ENCODE assay signal across 10 mouse cellular contexts in genomic region chr3:45385028-45385427, GRCm38 (mm10). TPM values are rescaled to one million over a fixed set of nuclear protein-coding genes. Genes with fewer than 3 reads are reported as not detected.
A peak's percentile ranks its signal among the peaks of the same experiment; 100 is the strongest.
DNase-seq lines count a peak whose midpoint lies in the region; ATAC-seq lines count a peak whose summit lies in the region.
"Had no signal": no experiment of that assay in that cellular context is flagged by ENCODE, and none has a peak within 500 bp of the region (broad histone marks: within the 10 kb centered on the region; RNA-seq: fewer than 3 reads in every experiment).

No protein-coding gene starts in this region.

- peaks cover 15% of the 10 kb centered on the region for H3K4me1 ChIP-seq in embryonic facial prominence, embryonic 12.5 days
- peaks cover 19% of the 10 kb centered on the region for H3K4me1 ChIP-seq in embryonic facial prominence, embryonic 10.5 days
- peaks cover 13% of the 10 kb centered on the region for H3K4me1 ChIP-seq in embryonic facial prominence, embryonic 13.5 days
- peaks cover 22% of the 10 kb centered on the region for H3K4me1 ChIP-seq in hindbrain, embryonic 15.5 days (replicated peaks)
- peaks cover 15% of the 10 kb centered on the region for H3K4me1 ChIP-seq in midbrain, embryonic 16.5 days (ENCODE audit: control insufficient read depth, insufficient read depth, low read length)

- H3K4me2 ChIP-seq in embryonic facial prominence, embryonic 12.5 days (replicated peaks), result peak overlapping the region; percentile 27
- H3K4me2 ChIP-seq in embryonic facial prominence, embryonic 13.5 days, result peak overlapping the region; percentile 41
- H3K4me2 ChIP-seq in hindbrain, embryonic 15.5 days, result peak overlapping the region; percentile 73
- peak overlapping the region; percentile 56 for H3K4me2 ChIP-seq in midbrain, embryonic 16.5 days (ENCODE audit: low read length)

- no peak overlapping the region for H3K9ac ChIP-seq in embryonic facial prominence, embryonic 12.5 days
- no peak overlapping the region for H3K9ac ChIP-seq in embryonic facial prominence, embryonic 13.5 days
- 0 out of 2 replicates have a peak overlapping the region, but pooled peaks have one; percentile 9 for H3K9ac ChIP-seq in hindbrain, embryonic 15.5 days
- H3K9ac ChIP-seq in midbrain, embryonic 16.5 days (ENCODE audit: low read depth, low read length), result peak overlapping the region; percentile 52; the same call in 1 of the 2 replicates

- H3K27me3 ChIP-seq in embryonic facial prominence, embryonic 12.5 days, result peaks cover 12% of the 10 kb centered on the region; the same call in 1 of the 2 replicates
- peaks cover 29% of the 10 kb centered on the region for H3K27me3 ChIP-seq in embryonic facial prominence, embryonic 10.5 days (replicated peaks; ENCODE audit: low read depth, poor library complexity, severe bottlenecking)
- peaks cover 23% of the 10 kb centered on the region for H3K27me3 ChIP-seq in embryonic facial prominence, embryonic 13.5 days
- no peaks in the 10 kb centered on the region for H3K27me3 ChIP-seq in hindbrain, embryonic 15.5 days
- no peaks in the 10 kb centered on the region for H3K27me3 ChIP-seq in midbrain, embryonic 16.5 days (ENCODE audit: control insufficient read depth, insufficient read depth, low read depth, low read length)

- WGBS in embryonic facial prominence, embryonic 12.5 days, result 22% methylated on average over 3 of the region's 3 CpGs
- WGBS in embryonic facial prominence, embryonic 10.5 days, result 31% methylated on average over 3 of the region's 3 CpGs
- 32% methylated on average over 3 of the region's 3 CpGs for WGBS in embryonic facial prominence, embryonic 13.5 days
- WGBS in hindbrain, embryonic 15.5 days, result 7% methylated on average over 3 of the region's 3 CpGs
- 15% methylated on average over 3 of the region's 3 CpGs for WGBS in midbrain, embryonic 16.5 days

- H3K36me3 ChIP-seq in embryonic facial prominence, embryonic 12.5 days, result no peaks in the 10 kb centered on the region
- H3K36me3 ChIP-seq in embryonic facial prominence, embryonic 10.5 days (replicated peaks), result no peaks in the 10 kb centered on the region
- H3K36me3 ChIP-seq in embryonic facial prominence, embryonic 13.5 days, result no peaks in the 10 kb centered on the region
- no peaks in the 10 kb centered on the region for H3K36me3 ChIP-seq in hindbrain, embryonic 15.5 days
- H3K36me3 ChIP-seq in midbrain, embryonic 16.5 days (ENCODE audit: control insufficient read depth, insufficient read depth, low read length), result no peaks in the 10 kb centered on the region

- no peaks in the 10 kb centered on the region for H3K9me3 ChIP-seq in embryonic facial prominence, embryonic 12.5 days
- no peaks in the 10 kb centered on the region for H3K9me3 ChIP-seq in embryonic facial prominence, embryonic 10.5 days
- no peaks in the 10 kb centered on the region for H3K9me3 ChIP-seq in embryonic facial prominence, embryonic 13.5 days
- H3K9me3 ChIP-seq in hindbrain, embryonic 15.5 days, result no peaks in the 10 kb centered on the region
- H3K9me3 ChIP-seq in midbrain, embryonic 16.5 days (replicated peaks; ENCODE audit: control insufficient read depth, low read length, poor library complexity, severe bottlenecking), result no peaks in the 10 kb centered on the region

- H3K27ac ChIP-seq in embryonic facial prominence, embryonic 12.5 days, result no peak overlapping the region
- no peak overlapping the region for H3K27ac ChIP-seq in embryonic facial prominence, embryonic 10.5 days (replicated peaks)
- H3K27ac ChIP-seq in embryonic facial prominence, embryonic 13.5 days, result no peak overlapping the region
- peak overlapping the region; percentile 34; the same call in 1 of the 2 replicates for H3K27ac ChIP-seq in hindbrain, embryonic 15.5 days (replicated peaks)
- peak overlapping the region; percentile 50; the same call in 1 of the 2 replicates for H3K27ac ChIP-seq in midbrain, embryonic 16.5 days (ENCODE audit: low read length)

- ATAC-seq in embryonic facial prominence, embryonic 12.5 days (ENCODE audit: insufficient number of reproducible peaks, insufficient read depth, low FRiP score, low TSS enrichment), result no peak
- ATAC-seq in embryonic facial prominence, embryonic 13.5 days (ENCODE audit: insufficient number of reproducible peaks, insufficient read depth, low FRiP score, low TSS enrichment, low read depth), result no peak
- peak; percentile 80 for ATAC-seq in hindbrain, embryonic 15.5 days (ENCODE audit: low FRiP score, low read depth)
- peak; percentile 38 for ATAC-seq in midbrain, embryonic 16.5 days

- peak overlapping the region; percentile 12; the same call in 1 of the 2 replicates for H3K4me3 ChIP-seq in embryonic facial prominence, embryonic 12.5 days
- no peak overlapping the region for H3K4me3 ChIP-seq in embryonic facial prominence, embryonic 10.5 days
- no peak overlapping the region for H3K4me3 ChIP-seq in embryonic facial prominence, embryonic 13.5 days
- H3K4me3 ChIP-seq in hindbrain, embryonic 15.5 days, result peak overlapping the region; percentile 19
- H3K4me3 ChIP-seq in midbrain, embryonic 16.5 days (ENCODE audit: low read depth, low read length), result peak overlapping the region; percentile 33

- DNase-seq in embryonic facial prominence, embryonic 10.5 days (ENCODE audit: low spot score), result no peak
- no peak for DNase-seq in gastrocnemius, postnatal 25 days
- DNase-seq in ovary, postnatal 10 days (ENCODE audit: low spot score), result no peak
- DNase-seq in kidney, adult 11 months, result no peak
- DNase-seq: kidney, adult 18-20 months had no signal

RNA-seq across cellular contexts. Expression of gene Pcdh10, which starts 6.8 kb away (rescaled TPM):
- polyA plus RNA-seq in embryonic facial prominence, embryonic 12.5 days (2016; fragmentation: Nextera tagmentation; extraction: Ambion mirVana), result 6.5 and 7.6 TPM in 2 replicates
- polyA plus RNA-seq in embryonic facial prominence, embryonic 10.5 days (2016; fragmentation: Nextera tagmentation; extraction: Ambion mirVana), result 1.6 and 3.3 TPM in 2 replicates
- polyA plus RNA-seq in embryonic facial prominence, embryonic 13.5 days (2015; fragmentation: Nextera tagmentation; extraction: Ambion mirVana), result 7.1 and 8.2 TPM in 2 replicates
- 20.2 and 20.8 TPM in 2 replicates for polyA plus RNA-seq in hindbrain, embryonic 15.5 days (2015; fragmentation: Nextera tagmentation; extraction: Ambion mirVana)
- polyA plus RNA-seq in midbrain, embryonic 16.5 days (2015; fragmentation: Nextera tagmentation; extraction: Ambion mirVana), result 21.6 and 21.9 TPM in 2 replicates
- total RNA-seq in gastrocnemius, postnatal 25 days (2021), result under 1 TPM; 0.23 to 0.27 TPM
- total RNA-seq: neutrophil, adult 5-6 weeks had no signal

Comparison
In these comparisons a context has a peak if more than half of its experiments do, and no peak if none do; other contexts are left out.
1. H3K4me3 ChIP-seq: peak in embryonic facial prominence, embryonic 12.5 days (single experiment), hindbrain, embryonic 15.5 days (single experiment) and midbrain, embryonic 16.5 days (single experiment); none in embryonic facial prominence, embryonic 10.5 days (single experiment) and embryonic facial prominence, embryonic 13.5 days (single experiment).
2. ATAC-seq: peak in hindbrain, embryonic 15.5 days (single experiment) and midbrain, embryonic 16.5 days (single experiment); none in embryonic facial prominence, embryonic 12.5 days (single experiment) and embryonic facial prominence, embryonic 13.5 days (single experiment).
3. H3K27ac ChIP-seq: peak in hindbrain, embryonic 15.5 days (single experiment) and midbrain, embryonic 16.5 days (single experiment); none in embryonic facial prominence, embryonic 12.5 days (single experiment), embryonic facial prominence, embryonic 10.5 days (single experiment) and embryonic facial prominence, embryonic 13.5 days (single experiment).
4. H3K9ac ChIP-seq: peak in hindbrain, embryonic 15.5 days (single experiment) and midbrain, embryonic 16.5 days (single experiment); none in embryonic facial prominence, embryonic 12.5 days (single experiment) and embryonic facial prominence, embryonic 13.5 days (single experiment).
5. Peak in every context shown above with its lines, with median percentiles within 50 percentile points of each other: H3K4me2 ChIP-seq.